Mouse (Mus musculus) intestine, embryonic 14.5 days (tissue): ENCODE results near the gene Il2rg. TPM values are rescaled to one million over a fixed set of nuclear protein-coding genes. Genes with fewer than 3 reads are reported as not detected.
A peak's percentile ranks its signal among the peaks of the same experiment; 100 is the strongest.

Experiments used
- ATAC-seq: fragments of 200-750 bp; cut with Nextera tagmentation; replicated peaks from 2 replicates; pipeline ENCODE4 v1.8.0; 2017; ENCODE audit warnings: low read depth, moderate number of reproducible peaks, moderate TSS enrichment, moderate library complexity; ENCODE audit not compliant: low FRiP score, low TSS enrichment
- DNase-seq: peaks from one replicate; pipeline ENCODE4 v3.0.0-alpha.2; 2018; ENCODE audit warnings: low spot score
- H3K27ac ChIP-seq: fragments of 300-500 bp; sonication (generic); 2 replicates; pipeline ENCODE4 v1.5.1; 2014; ENCODE audit warnings: low read depth, mild to moderate bottlenecking, control low read depth
- H3K27me3 ChIP-seq: fragments of 300-500 bp; sonication (generic); replicated peaks from 2 replicates; pipeline ENCODE4 v1.6.1; 2014; ENCODE audit warnings: low read length, control low read depth; ENCODE audit not compliant: control insufficient read depth, insufficient read depth
- H3K36me3 ChIP-seq: fragments of 300-500 bp; sonication (generic); 2 replicates; pipeline ENCODE4 v1.6.1; 2014; ENCODE audit warnings: low read length, control low read depth; ENCODE audit not compliant: control insufficient read depth, insufficient read depth
- H3K4me1 ChIP-seq: fragments of 300-500 bp; sonication (generic); replicated peaks from 2 replicates; pipeline ENCODE4 v1.6.1; 2014; ENCODE audit warnings: low read length, control low read depth, mixed read lengths; ENCODE audit not compliant: control insufficient read depth, insufficient read depth
- H3K4me2 ChIP-seq: fragments of 300-500 bp; sonication (generic); 2 replicates; pipeline ENCODE4 v1.6.1; 2014; ENCODE audit warnings: low read length
- H3K4me3 ChIP-seq: fragments of 300-500 bp; sonication (generic); 2 replicates; pipeline ENCODE4 v1.5.1; 2014; ENCODE audit warnings: low read depth, low read length, control low read depth, mixed read lengths
- H3K9ac ChIP-seq: fragments of 300-500 bp; sonication (generic); 2 replicates; pipeline ENCODE4 v1.6.1; 2014; ENCODE audit warnings: mild to moderate bottlenecking, low read length
- H3K9me3 ChIP-seq: fragments of 300-500 bp; sonication (generic); 2 replicates; pipeline ENCODE4 v1.6.1; 2016; ENCODE audit warnings: low read length, control low read depth; ENCODE audit not compliant: control insufficient read depth
- WGBS: fragments of 180-500 bp; shearing (Covaris S2); extraction: QIAGEN DNeasy Blood & Tissue Kit; methylation state at CpG from one replicate; pipeline ENCODE4 v1.1.7; 2014; 5-methylcytosine and 5-hydroxymethylcytosine counted together
- polyA plus RNA-seq: library from polyadenylated mRNA; unstranded; fragments of >200 nt; fragmentation: Nextera tagmentation; extraction: Ambion mirVana; gene quantifications from 2 replicates; pipeline ENCODE4 v1.2.1, GENCODE M21; 2014

Il2rg gene
- polyA plus RNA-seq, result 9.6 and 11.5 TPM in 2 replicates

DNA sequence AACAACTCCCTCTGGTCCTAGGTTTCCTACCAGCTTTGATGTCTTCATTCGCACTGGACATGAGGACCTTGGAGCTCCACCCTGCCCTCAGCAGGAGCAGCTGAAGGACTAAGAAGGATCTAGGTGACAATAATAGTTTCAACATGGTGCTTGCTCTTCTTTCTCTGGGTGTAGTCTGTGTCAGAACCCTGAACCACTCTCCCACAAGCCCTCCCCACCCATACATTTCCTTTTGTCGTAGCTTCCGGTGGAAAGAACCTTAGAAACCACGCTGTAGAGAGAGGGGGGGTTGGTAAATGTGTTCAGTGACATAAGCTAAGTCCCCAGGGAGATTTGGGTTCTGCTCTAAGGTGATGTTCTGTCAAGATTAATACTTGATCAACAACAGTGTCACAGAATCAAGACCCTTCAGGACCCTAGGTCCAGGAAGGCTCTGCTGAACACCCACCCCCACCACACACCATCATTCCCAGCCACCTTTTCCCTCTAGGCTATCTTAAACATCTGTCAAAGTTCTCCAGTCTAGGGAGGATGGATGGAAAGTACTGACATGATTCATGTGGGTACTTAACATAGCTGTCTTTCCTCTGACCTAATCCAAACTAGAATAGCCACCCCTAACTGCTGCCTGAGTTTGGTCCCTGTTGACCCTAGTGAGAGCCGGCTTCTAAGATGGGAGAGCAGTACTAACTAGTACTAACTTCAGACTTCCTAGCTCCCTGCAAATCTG, at the start of gene Il2rg:
Gene Il2rg (minus strand): TSS at position 231 of the 730 bp plus-strand sequence.
- Histone ChIP-seq H3K36me3 (no peaks in the 10 kb centered on the region), H3K4me3 (no peak within 1 kb of the TSS), H3K27ac (no peak within 1 kb of the TSS), H3K27me3 (no peaks in the 10 kb centered on the region; the same call in 1 of the 2 replicates), H3K9ac (no peak within 1 kb of the TSS), H3K4me1 (no peaks in the 10 kb centered on the region), H3K4me2 (no peak within 1 kb of the TSS), H3K9me3 (no peaks in the 10 kb centered on the region)
- 44% methylated on average over 5 of the region's 5 CpGs for WGBS
- no peak for ATAC-seq
- DNase-seq, result no peak

DNA sequence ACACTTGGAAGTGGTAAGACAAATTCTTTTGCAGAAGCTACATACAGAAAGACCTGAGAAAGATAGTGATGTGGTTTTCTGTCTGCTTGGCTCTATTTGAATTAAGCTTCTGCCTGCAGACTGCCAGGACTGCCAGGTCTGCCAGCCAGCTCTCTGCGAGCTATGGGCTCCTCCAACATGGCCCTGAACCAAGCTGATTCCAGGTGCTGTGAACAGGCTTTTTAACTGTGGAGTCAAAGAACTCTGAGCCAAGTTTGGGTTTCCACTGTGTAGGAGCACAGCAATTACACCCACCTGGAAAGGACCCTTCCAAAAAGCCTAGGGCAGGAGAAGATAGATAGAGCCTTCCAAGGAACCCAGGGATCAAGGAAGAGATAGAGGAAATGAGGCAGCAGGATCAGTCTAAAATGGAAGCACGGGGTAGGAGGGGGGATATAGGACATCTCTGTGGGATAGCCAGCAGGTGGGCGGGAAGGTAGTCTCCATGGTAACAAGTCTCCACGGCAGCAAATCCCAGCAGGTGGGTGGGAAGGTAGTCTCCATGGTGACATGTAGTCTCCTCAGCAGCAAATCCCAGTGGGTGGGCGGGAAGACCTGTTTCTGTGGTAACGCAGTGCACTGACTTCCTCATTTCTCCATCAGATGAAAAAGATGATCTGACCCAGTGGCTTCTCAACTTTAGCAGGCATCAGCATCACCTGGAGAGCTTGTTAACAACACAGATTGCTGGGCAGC, 45.7 kb upstream of the Il2rg start:
- DNase-seq, result no peak
- no peak overlapping the region for H3K27ac ChIP-seq
- no peak for ATAC-seq

DNA sequence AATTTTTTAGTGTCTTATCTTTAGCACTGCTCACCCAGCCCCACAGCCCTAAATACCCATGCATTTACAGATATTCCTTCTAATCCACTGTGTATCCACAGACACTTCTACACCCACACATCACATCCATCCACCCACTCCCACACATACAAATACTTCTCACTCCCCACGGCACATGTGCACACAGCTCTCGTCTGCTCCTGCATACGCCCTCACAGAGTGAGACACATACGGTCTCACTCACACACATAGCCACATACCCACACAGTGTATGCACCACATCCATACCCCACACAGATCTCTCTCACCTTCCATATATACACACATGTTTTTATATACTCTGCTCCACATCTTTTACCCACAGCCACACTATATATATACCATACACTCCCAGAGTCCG, 41.2 kb upstream of the Il2rg start:
- Histone ChIP-seq H3K4me3 (no peak overlapping the region), H3K27me3 (no peaks in the 10 kb centered on the region), H3K4me1 (no peaks in the 10 kb centered on the region), H3K4me2 (no peak overlapping the region), H3K27ac (no peak overlapping the region), H3K9me3 (no peaks in the 10 kb centered on the region), H3K36me3 (no peaks in the 10 kb centered on the region), H3K9ac (no peak overlapping the region)
- 89% methylated on average over 5 of the region's 5 CpGs for WGBS
- ATAC-seq (no peak), DNase-seq (no peak)

More for the DNA sequence above, 45.7 kb upstream of the Il2rg start:
- 46% methylated on average over 6 of the region's 6 CpGs for WGBS
- H3K9ac ChIP-seq, result no peak overlapping the region
- no peaks in the 10 kb centered on the region for H3K36me3 ChIP-seq
- H3K4me3 ChIP-seq, result no peak overlapping the region
- H3K27me3 ChIP-seq, result 0 out of 2 replicates have a peak, but pooled peaks cover 3% of the 10 kb centered on the region
- H3K4me1 ChIP-seq, result no peaks in the 10 kb centered on the region
- no peaks in the 10 kb centered on the region for H3K9me3 ChIP-seq
- H3K4me2 ChIP-seq, result no peak overlapping the region

DNA sequence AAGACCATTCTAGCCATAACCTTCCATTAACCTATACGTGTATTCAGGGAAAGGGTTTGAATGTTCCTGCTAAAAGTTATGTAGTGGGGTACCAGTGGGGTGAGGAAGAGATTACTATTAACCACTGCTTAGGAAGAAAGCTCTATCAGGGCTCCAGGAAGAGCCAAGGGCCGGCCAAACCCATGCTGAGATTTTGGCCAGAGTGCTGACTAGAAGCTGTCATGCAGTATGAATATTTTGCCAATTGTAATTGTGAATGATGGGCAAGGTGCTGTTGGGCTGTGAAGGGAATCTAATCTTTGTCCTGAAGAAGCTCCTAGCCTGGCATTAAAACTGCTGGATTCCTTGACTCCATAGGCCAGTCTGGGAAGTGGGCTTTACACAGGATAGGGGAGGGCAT, 36.6 kb upstream of the Il2rg start:
- Histone ChIP-seq H3K4me1 (no peaks in the 10 kb centered on the region), H3K4me2 (no peak overlapping the region), H3K36me3 (no peaks in the 10 kb centered on the region), H3K4me3 (no peak overlapping the region), H3K27me3 (no peaks in the 10 kb centered on the region), H3K27ac (no peak overlapping the region), H3K9ac (no peak overlapping the region), H3K9me3 (no peaks in the 10 kb centered on the region)
- no peak for DNase-seq
- 64% methylated on average over 2 of the region's 2 CpGs for WGBS
- ATAC-seq, result no peak

- H3K4me2 ChIP-seq, result no peak overlapping the region
- no peaks in the 10 kb centered on the region for H3K4me1 ChIP-seq
- H3K9ac ChIP-seq, result no peak overlapping the region
- no peak for DNase-seq
- H3K4me3 ChIP-seq, result no peak overlapping the region
- ATAC-seq, result no peak
- 0 out of 2 replicates have a peak, but pooled peaks cover 4% of the 10 kb centered on the region for H3K36me3 ChIP-seq
- WGBS, result 76% methylated on average over 9 of the region's 9 CpGs
- no peaks in the 10 kb centered on the region for H3K27me3 ChIP-seq
- no peak overlapping the region for H3K27ac ChIP-seq
- H3K9me3 ChIP-seq, result no peaks in the 10 kb centered on the region
These were observed 33.6 kb upstream of the Il2rg start for GRCm38 (mm10) chrX:101301654-101302053.

DNA sequence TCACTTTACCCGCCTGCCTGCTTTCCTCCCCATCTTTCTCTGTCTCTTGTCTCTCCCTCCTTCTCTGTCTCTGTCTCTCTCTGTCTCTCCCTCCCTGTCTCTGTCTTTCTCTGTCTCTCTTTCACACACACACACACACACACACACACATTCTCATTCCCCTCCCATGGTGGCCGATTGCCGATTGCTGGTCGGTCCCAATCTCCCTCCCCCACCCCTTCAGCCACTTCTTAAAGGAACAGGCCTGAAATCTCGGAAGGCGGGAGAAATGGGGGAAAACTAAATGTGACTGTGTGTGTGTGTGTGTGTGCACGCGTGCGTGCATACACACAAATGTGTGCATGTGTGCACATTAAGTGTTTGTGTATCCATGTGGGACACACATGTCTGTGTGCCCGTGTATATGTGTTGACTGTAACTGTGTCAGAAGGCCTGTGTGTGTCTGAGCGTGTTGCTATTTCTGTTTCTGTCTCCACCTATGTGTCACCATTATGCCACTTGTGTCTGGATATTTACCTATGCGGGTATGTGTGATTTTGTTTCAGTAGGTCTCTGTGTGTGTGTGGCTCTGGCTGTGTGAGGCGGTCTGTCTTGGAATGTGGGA, 32.5 kb upstream of the Il2rg start:
- H3K27ac ChIP-seq, result no peak overlapping the region
- DNase-seq (no peak), ATAC-seq (no peak)
- no peak overlapping the region for H3K9ac ChIP-seq
- H3K9me3 ChIP-seq, result no peaks in the 10 kb centered on the region
- no peaks in the 10 kb centered on the region for H3K4me1 ChIP-seq
- peak overlapping the region; percentile 26 for H3K4me3 ChIP-seq
- WGBS, result 30% methylated on average over 12 of the region's 13 CpGs
- peak overlapping the region; percentile 47 for H3K4me2 ChIP-seq
- no peaks in the 10 kb centered on the region for H3K27me3 ChIP-seq
- 0 out of 2 replicates have a peak, but pooled peaks cover 4% of the 10 kb centered on the region for H3K36me3 ChIP-seq

- DNase-seq (no peak), ATAC-seq (peak; percentile 44)
- Histone ChIP-seq H3K4me1 (no peaks in the 10 kb centered on the region), H3K4me3 (peak overlapping the region; percentile 26), H3K9ac (no peak overlapping the region), H3K36me3 (peaks cover 9% of the 10 kb centered on the region), H3K27ac (no peak overlapping the region), H3K4me2 (peak overlapping the region; percentile 47), H3K27me3 (no peaks in the 10 kb centered on the region), H3K9me3 (no peaks in the 10 kb centered on the region)
- WGBS, result 16% methylated on average over 12 of the region's 13 CpGs
These were observed 31.7 kb upstream of the Il2rg start for GRCm38 (mm10) chrX:101299473-101300426.

GRCm38 (mm10) chrX:101299055-101299454, 31.0 kb upstream of the Il2rg start, which contains the start of gene Nlgn3:
Gene Nlgn3 (plus strand): TSS chrX:101299168.
- no peaks in the 10 kb centered on the region for H3K9me3 ChIP-seq
- DNase-seq (peak; percentile 53), ATAC-seq (no peak; the same call in 1 of the 2 replicates)
- H3K4me3 ChIP-seq, result peak within 1 kb of the TSS; percentile 26
- no peak within 1 kb of the TSS for H3K27ac ChIP-seq
- no peaks in the 10 kb centered on the region for H3K27me3 ChIP-seq
- no peaks in the 10 kb centered on the region for H3K4me1 ChIP-seq
- WGBS, result 20% methylated on average over 22 of the region's 24 CpGs
- H3K4me2 ChIP-seq, result peak within 1 kb of the TSS; percentile 47
- H3K9ac ChIP-seq, result no peak within 1 kb of the TSS
- H3K36me3 ChIP-seq, result peaks cover 15% of the 10 kb centered on the region
